Mouse (Mus musculus) ovary, postnatal 36 days (tissue): ENCODE data around the gene Olfr657.

Experiments used
- DNase-seq: peaks from one replicate; pipeline ENCODE4 v3.0.0; 2022; ENCODE audit warnings: low spot score, mixed read lengths

Olfr657 gene

DNA sequence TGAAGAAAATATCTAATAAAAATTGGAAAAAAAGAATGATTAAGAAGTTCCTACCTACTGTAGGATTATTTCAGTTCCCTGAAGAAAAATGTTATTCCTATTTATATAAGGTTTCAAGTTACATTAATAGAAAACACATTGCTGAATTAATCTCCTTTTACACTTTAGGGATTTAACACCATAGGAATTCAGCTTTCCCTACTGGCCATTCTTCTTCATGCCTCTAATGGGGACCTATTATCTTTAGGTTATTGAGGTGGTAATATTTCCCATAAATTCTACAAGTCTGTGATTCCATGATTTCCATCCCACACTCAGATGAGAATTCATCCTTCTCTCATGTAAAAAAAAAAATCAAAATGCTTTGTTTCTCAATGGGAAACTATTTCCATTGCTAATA, at the start of gene Olfr657:
Gene Olfr657, plus strand, starts transcription at position 301 of the 400 bp plus-strand sequence.
- DNase-seq = no peak

DNA sequence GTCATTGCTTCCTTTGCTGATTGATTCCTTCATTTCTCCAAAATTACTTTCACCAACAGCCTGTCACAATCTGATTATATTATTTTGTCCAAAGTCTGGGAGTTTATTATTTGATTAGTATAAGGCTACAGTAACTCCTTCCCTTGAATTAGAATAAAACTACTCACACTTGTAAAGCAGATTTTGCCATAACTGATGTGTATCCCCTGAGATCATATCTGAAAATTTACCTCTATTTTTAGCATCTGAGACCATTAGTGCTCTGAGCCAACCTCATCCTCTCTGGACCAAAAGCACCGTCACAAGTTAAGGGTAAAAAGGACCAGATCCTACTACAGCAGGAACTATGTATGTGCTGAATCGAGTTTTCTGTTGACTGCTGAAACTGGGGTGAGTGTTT, 47.6 kb upstream of the Olfr657 start, which contains the start of gene Olfr653:
Gene Olfr653, plus strand, starts transcription at position 301 of the 400 bp plus-strand sequence.
- no peak for DNase-seq

DNA sequence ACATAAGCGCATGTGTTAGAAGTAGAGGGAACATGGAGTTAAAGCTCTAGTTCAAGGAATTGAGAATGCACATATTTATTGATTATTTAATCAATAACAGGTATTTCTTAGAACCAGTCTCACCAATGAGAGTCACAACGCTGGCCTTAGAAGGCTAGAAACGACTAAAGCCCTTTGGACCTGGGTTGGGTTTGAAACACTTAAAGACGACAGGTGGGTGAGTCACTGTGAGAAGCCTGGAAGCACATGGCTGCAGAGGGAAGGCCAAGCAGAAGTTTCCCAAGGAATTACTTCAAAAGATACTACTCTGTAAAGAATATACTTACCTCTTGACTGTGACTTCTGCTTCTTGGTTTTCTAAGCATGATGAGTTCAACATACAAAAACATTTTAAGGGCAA, 43.7 kb upstream of the Olfr657 start:
- no peak for DNase-seq

DNA sequence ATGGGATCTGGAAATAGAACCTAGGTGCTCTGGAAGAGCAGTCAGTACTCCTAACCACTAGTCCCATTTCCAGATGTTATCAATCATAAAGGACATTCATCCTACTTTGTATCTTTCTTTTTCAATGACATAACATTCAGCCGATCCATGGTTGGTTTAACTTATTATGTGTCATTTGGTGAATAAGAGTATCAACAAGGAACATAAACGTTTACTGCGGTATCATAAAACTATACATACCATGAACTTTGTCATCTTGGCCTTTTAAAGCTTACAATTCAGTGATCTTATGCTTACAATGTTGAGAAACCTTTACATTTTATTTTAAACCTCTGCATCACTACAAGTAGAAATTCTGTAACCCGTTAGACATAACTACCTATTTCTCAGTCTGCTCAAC, 43.2 kb upstream of the Olfr657 start:
- DNase-seq = no peak

DNA sequence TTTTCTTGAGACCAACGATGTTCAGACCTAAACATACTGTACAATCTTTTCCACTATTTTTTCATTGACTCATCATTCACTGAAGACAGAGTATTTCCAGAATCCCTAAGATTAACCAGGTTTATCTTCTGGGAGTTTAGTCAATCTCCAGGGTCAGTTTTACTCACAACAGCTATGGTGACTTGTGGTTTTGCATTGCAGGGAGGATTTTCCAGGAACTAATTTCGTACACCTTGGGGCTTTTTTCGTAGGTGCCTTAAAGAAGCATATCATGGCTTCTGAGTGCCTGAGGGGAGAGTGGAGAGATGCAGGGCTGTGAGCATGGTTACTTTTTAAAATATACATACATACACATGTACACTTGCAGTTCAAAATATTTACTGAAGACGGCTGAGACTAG, 37.9 kb upstream of the Olfr657 start, which contains the start of gene Olfr654:
Gene Olfr654, plus strand, starts transcription at position 301 of the 400 bp plus-strand sequence.
- no peak for DNase-seq

DNA sequence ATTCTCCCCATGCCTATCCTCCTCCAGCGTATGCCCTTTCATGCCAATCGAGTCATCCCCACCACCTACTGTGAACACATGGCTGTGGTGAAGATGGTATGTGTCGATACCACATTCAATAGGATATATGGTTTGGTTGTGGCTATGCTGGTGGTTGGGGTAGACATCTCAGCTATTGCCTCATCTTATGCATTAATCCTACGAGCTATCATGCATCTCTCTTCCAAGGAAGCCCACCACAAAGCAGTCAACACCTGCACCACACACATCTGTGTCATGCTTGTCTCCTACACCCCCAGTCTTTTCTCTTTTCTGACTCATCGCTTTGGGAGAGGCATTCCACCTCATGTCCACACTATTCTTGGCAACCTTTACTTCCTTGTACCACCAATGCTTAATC, 36.3 kb upstream of the Olfr657 start:
- DNase-seq = no peak

DNA sequence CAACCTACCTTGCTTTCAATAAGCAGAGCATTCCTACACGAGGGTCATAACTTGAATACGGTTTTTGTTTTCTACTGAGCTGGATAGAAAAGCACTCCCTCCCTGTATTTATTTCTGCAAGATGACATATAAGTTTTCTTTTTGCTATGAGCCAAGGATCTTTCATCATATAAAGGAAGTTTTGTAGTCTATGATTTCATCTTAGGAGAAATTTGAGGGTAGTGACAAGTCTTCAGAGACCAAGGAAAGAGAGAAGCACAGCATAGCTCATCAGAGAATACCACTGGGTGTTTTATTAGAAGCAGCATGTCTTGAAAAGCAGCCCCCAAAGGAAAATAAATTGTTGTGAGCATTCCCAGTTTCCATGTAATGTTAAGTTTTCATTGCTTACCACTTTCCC, 22.9 kb upstream of the Olfr657 start, which contains the start of gene Olfr655:
Gene Olfr655, minus strand, starts transcription at position 101 of the 400 bp plus-strand sequence.
- DNase-seq = no peak

DNA sequence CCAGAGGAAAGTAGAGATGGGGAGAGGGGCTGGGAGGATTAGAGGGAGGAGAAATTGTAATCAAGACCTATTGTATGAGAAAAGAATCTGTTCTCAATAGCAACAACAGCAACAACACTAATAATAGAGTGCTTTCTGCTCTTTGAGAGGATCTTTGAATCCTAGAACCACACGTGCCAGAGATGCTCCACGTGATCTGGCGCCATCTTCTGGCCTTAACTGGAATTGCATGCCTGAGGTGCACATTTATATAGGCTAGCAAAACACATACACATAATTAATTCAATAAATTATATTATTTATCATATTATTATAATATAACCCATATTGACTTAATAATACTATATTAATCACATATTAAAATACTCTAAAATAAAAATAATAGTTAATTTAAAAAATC, 21.4 kb upstream of the Olfr657 start:
- peak; percentile 6 for DNase-seq

DNA sequence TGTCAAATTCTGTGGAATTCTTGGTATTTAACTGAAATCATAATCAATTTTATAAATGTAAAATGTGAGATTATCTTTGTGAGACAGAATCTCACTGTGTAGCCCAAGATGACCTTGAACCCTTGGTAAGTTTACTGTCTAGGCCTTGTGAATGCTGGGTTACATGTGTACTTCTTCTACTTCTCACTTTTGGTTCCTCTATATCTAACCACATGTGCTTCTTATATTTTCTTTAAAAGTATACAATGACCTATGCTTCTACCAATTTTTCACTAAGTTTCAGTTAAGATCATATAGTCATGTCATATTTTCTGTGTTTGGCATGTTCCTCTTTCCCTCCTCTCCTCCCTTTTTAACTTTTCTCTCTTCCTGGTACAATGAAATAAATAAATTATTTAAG, 19.9 kb upstream of the Olfr657 start:
- DNase-seq = no peak

DNA sequence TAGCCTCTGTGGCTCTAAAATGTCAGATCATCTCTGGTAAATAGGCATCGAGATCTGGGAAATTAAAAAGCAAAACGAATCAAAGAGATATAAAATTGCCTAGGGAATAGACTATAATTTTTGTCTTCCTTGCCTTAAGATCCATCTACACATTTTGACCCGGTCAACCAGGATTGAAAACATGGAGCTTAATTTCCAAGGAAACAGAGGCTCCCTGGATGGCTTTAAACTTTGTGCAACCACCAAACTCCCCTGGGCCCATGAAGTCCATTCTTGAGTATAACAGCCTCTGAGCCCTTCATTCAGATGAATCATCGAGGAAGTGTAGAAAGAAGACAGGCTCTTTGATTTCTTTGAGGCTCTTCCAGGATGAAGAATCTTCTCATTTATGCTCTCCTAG, 10.9 kb upstream of the Olfr657 start, which contains the start of gene Olfr656:
Gene Olfr656, plus strand, starts transcription at position 301 of the 400 bp plus-strand sequence.
- DNase-seq = no peak

DNA sequence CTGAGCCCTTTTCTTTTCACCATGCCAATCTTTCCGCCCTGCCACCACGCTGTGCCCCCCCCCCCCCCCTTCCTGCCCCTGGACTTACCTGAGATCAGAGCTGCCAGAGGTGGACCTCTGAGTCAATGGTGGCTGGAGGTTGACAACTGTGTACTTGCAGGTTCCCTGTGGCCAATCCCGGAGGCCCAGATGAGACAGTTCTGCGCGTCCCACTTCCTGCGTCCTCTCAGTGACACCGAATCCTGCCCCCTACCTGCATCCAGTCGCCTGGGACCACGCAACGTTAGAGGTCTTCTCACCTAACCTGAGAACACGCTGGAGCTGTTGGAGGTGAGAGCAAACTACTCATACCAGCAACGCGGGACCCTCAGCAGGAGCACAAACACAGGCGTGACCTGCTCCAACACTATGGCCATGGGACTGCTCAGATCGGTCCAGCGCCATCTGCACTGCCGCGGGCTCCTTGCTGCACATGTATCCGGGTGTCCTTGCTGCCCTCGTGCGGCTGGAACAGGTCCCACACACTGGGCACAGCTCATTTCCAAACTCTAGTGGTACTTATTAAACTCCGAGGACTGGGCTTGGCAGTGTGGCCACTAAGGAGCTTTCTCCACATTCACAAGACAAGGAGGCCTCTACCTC, 22.4 kb downstream of the Olfr657 start, which contains the start of gene Olfr658:
Gene Olfr658, minus strand, starts transcription at position 465 of the 642 bp plus-strand sequence.
- DNase-seq = peak; percentile 15

DNA sequence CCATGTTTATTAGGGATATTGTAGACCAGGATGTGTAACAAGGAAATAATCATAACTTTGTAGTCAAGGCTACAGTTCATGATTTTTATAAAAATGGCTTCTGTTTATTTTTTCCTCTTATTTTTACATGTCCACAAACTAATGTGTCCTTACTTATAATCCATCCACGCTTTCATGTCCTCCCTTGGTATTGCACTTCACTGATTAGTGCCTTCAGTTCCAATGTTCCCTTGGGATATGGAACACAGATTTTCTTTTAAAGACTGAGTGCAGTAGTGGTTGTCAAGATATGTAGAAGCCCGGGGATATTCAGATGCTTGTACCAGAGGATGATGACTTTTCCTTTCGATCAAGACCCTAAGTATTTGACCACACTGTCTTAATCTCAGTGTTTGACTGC, 41.9 kb downstream of the Olfr657 start, which contains the start of gene Olfr659:
Gene Olfr659, plus strand, starts transcription at position 301 of the 400 bp plus-strand sequence.
- DNase-seq = no peak

DNA sequence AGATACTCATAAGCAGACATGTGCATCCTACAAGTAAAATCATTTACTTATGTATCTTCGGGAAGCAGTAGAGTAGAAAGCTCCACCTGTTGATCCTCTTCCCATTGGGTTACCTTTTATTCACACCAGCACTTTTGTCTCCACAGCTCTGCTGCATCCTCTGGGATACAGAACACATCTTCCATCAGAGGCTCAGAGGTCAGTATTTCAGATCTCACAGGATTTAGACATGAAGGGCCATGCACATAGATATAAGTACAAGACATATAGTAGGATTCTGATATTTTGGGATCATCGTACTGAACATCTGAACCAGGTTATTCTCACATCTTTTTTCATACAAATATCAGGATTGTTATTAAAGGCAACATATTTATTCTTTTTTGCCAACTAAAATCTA, 61.6 kb downstream of the Olfr657 start, which contains the start of gene Olfr661:
Gene Olfr661, plus strand, starts transcription at position 301 of the 400 bp plus-strand sequence.
- no peak for DNase-seq
